Mouse (Mus musculus) kidney, adult 18-20 months (tissue): ENCODE measurements around the gene Gna12.
A peak's percentile ranks its signal among the peaks of the same experiment; 100 is the strongest.

Source experiments
- DNase-seq: peaks from one replicate; pipeline ENCODE4 v3.0.0; 2021

The Gna12 gene

DNA sequence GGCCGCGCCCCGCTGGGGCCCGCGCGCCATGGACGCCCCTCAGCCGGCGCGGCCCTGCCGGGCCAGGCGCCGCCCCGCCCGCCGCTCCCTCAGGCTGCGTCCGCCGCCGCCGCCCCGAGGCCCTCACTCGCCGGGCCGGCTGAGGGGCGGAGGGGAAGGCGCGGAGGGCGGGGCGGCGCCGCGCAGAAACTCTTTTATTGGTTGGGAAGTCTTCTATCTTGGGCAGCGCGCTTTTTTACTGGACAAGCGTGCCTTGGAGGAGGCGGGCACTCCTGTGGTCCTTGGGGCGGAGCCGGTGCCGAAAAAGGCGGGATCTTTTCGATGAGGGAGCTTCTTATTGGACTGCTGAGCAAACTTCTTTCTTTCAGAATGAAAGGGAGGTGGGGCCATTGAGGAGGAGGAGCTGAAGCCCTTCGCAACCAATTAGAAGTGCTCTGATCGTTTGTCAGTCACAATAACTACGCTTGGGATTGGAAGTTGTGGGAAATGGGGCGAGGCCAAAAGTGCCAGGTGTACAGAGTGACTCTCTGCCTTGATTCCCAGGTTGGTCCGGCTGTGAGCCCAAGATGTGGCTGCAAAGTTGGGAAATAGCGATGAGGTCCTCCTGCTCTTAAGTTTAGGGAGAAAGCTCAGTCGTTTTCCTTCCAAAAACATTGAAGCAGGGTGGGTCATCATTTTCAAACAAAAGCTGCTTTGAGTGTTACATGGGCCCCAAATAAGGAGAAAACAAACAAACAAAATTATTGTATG lies at the start of gene Gna12:
Gna12 (minus strand) TSS at position 118 of the 750 bp plus-strand sequence.
- peak; percentile 98 for DNase-seq

DNA sequence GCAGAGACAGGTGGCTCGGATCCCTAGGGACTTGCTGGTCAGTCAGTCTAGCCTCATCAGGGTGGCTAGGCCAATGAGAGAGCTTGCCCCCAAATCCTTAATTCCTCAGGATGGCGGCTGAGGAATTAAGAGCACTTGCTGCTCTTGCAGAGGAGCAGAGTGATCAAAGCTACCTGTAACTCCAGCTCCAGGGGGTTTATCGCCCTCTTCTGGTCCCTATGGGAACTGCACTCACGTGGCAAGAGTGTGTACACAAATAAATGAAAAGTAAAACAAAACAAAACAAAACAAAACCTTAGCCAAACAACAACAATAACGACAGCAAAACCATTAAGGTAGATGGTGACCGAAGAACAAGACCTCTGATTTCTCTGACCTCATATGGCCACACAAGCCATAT lies 48.4 kb upstream of the Gna12 start:
- no peak for DNase-seq

- DNase-seq = no peak
Observed at GRCm38 (mm10) chr5:140873736-140874307, 43.6 kb upstream of the Gna12 start.

DNA sequence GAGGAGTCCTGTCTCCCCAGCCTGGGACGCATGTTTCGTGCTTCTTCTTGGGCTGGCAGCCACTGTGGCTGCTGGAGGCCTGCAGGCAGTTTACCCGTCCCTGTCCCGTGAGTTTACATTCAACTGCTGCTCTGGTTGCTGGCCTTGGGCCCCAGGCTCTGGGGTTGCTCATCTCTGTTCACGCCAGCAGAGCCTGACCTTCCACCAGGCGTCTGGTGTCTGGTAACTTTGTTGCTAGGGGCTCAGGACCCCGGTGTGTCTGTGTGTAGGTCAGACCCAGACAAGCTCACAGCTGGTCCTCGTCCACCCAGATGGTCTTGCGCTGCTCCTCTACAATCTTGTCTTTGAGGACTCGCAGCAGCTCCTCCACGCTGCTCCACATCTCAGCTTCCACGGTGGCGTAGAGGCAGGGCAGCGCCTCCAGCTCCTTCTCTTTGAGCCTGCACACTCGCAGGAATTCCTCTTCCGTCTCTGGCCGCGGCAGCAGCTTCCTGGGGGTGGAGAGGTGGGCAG lies 42.9 kb upstream of the Gna12 start:
- no peak for DNase-seq

GRCm38 (mm10) chr5:140872532-140873038 lies 42.4 kb upstream of the Gna12 start:
- no peak for DNase-seq

- DNase-seq = no peak
Observed at GRCm38 (mm10) chr5:140871241-140871640, 41.0 kb upstream of the Gna12 start.

- peak; percentile 54 for DNase-seq
Observed at GRCm38 (mm10) chr5:140869034-140869433, 38.8 kb upstream of the Gna12 start.

DNA sequence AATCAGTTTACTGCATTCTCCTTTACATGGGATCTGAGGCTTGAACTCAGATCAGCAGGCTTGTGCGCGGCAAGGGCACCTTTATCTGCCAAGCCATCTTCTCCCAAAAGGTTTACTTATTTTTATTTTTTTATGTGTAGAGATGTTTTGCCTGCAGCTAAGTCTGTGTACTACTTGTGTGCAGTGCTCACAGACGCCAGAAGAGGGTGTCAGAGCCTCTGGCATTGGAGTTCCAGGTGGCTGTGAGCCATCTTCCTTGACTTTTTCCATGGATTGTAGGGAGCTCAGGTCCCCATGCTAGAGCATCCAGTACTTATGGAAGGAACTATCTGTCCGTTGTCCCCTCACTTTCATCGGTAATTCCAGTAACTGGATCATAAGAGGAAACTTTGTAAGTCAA lies 29.5 kb upstream of the Gna12 start:
- no peak for DNase-seq

GRCm38 (mm10) chr5:140858335-140858734 lies 28.1 kb upstream of the Gna12 start:
- no peak for DNase-seq

DNA sequence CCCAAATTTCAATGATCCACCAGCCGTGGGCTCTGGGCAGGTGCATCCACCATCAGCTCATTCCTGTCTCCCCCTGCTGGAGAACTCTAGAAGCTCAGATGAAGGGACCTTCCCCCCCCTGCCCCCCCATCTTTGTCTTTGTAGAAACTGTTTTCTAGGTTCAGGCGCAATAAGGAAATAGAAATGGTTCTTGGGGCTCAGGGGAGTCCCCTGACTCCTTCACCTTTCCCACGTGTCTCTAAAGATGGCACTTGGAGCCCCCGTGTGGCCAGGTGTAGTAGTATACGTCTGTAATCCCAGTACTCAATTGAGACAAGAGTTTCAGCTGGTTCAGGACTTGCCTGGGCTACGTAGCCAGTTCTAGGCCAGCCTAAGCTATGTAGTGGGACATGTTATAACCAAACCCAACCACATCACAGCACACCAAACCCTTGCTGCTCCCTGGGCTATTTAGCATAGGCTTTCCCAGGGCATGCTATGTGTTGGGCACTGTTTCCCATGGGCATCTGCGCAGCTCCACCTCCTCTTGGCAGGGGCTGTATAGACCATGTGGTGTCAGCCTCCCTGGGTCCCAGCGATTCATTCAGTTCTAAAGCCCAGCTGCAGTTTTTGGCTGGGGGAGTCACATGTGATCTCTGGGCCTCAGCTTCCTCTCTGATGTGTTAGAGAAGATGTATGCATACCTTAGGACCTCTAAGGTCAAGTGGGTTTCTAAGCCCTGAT lies 27.4 kb upstream of the Gna12 start:
- peak; percentile 40 for DNase-seq

DNA sequence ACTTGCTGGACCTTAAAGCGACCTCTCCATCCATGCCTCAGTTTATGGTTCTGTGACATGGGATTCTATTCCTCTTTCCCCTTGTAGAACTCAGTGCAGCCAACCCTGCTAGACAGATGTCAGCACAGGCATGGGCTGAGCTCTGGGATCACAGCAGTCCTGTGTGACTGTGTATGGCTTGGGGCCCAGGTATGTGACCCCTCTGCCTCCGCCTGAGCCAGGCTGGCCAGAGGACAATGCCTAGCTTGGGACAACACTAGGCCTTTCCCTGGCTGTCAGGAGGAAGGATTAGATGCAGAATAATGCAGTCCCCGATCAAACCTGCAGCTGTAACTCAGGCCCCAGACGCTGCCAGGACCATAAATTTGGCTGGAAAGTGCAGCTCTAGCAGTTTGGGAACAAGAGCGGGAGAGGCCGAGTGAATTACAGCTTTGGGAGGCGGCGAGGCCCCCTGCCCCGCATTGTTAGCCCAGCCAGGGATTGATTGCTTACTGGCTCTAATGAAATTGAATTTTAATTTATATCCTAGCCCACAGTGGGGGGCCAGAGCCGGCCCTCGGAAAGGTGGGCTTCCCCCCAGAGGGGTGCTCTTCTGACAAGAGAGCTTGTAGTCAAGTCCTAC lies 25.8 kb upstream of the Gna12 start:
- DNase-seq = no peak

- no peak for DNase-seq
Observed at GRCm38 (mm10) chr5:140854700-140855099, 24.5 kb upstream of the Gna12 start.

- DNase-seq = no peak
Observed at GRCm38 (mm10) chr5:140853723-140854122, 23.5 kb upstream of the Gna12 start.

GRCm38 (mm10) chr5:140852435-140852996 lies 22.3 kb upstream of the Gna12 start:
- DNase-seq = no peak

GRCm38 (mm10) chr5:140847300-140847729 lies 17.1 kb upstream of the Gna12 start:
- DNase-seq = peak; percentile 37

DNA sequence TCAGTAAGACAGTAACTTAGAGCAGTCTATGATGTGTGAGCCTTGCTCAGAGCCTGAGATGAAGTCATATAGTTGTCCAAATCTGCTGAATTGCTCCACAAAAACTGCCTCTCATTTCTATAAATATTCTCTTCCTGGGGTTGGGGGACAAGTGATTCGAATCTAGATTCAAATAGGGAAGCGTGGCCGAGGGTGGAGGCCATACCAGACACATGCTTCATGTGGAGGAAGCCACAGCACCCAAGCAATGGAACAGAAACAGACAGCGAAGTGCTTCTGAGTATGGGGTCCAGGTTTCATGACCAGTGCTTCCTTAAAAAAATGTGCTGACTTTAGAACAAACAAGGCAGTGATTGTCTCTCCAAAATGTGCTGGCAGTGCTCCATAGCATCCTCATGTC lies 11.7 kb upstream of the Gna12 start:
- no peak for DNase-seq

DNA sequence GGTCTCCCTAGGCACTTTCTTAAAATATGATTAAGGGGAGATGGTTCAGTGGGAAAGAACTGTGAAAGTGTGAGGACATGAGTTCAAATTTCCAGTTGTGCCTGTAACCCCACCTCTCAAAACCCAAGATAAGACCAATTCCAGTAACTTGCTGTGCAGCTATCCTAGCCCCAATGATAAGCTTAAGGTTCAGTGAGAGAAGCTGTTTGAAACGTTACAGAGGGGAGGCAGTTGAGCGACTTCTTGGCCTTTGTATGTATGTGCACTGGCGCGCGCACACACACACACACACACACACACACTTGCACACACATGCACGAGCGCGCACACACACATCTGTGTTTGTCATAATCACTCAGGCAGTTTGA lies 817 bp upstream of the Gna12 start:
- DNase-seq = no peak

- peak; percentile 69 for DNase-seq
Observed at GRCm38 (mm10) chr5:140829911-140830294, 328 bp downstream of the Gna12 start.

DNA sequence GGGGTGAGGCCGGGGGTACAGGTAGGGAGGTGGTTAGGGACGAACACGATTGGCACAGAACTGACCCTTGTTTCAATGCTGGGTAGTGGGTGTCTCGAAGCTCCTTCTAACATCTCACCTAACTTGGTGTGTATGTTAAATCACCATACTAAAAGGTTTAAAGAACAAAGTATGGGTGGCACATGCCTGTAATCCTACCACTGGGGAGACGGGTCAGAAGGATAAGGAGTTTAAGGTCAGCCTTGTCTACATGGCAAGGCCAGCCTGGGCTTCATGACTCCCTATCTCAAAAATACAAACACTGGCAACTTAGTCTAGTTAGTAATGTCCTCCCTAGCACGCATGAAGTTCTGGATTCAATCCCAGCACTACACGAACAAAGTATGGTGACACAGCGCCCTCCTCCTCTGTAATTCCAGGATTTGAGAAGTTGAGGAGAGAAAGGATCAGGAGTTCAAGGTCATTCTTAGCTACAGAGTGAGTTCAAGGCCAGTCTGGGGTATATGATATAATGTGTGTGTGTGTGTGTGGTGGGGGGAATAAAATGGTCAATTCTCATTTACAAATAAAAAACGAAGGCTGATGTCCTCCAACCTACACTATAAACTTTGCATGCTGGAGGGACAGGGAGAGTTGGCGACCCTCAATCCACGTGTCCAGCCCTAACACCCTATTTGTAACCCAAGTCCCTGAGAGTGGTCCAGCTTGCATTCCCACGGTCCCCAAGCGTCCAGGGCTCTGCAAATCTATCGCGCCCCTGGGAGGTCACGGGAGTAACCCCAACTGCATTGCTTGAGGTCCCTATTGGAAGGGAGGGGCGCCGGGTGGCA lies 935 bp downstream of the Gna12 start:
- DNase-seq = no peak

DNA sequence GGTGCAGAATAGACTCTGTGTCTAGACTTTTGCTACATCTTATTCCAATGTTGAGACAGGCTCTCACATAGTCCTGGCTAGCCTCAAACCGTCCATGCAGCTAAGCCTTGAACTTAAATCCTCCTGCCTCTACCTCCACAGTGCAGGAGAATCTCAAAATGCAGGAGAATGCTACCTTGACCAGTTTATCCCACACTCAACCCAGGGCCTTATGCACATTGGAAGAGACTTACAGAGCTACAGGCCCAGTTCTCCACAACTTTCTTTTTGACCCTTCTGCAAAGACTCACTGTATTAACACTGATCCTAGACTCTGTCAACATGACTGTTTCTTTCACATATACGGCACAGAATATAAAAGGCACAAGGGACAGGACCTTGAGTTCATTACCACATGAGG lies 1.9 kb downstream of the Gna12 start:
- DNase-seq = no peak

GRCm38 (mm10) chr5:140827896-140828295 lies 2.3 kb downstream of the Gna12 start:
- DNase-seq = no peak

- no peak for DNase-seq
Observed at GRCm38 (mm10) chr5:140827413-140827812, 2.8 kb downstream of the Gna12 start.
